Mouse (Mus musculus): ENCODE measurements around the gene Kcnh1. TPM values are rescaled to one million over a fixed set of nuclear protein-coding genes. Genes with fewer than 3 reads are reported as not detected.

The Kcnh1 gene
- polyA plus RNA-seq, 1 experiment from 2014 or later, result 0.40 TPM

- Histone ChIP-seq H3K4me2 (replicated peaks; ENCODE audit: low read depth, low read length) (no peak overlapping the region), H3K9ac (ENCODE audit: low read depth, low read length) (no peak overlapping the region), H3K4me1 (replicated peaks; ENCODE audit: control insufficient read depth, insufficient read depth, low read length) (no peaks in the 10 kb centered on the region), H3K36me3 (ENCODE audit: control insufficient read depth, insufficient read depth, low read length) (no peaks in the 10 kb centered on the region), H3K9me3 (ENCODE audit: control insufficient read depth, low read length) (no peaks in the 10 kb centered on the region), H3K27me3 (ENCODE audit: control insufficient read depth, insufficient read depth, low read length) (no peaks in the 10 kb centered on the region), H3K27ac (ENCODE audit: low read depth, low read length) (no peak overlapping the region), H3K4me3 (ENCODE audit: low read depth, low read length) (no peak overlapping the region)
- WGBS, result 73% methylated on average over 5 of the region's 5 CpGs
- DNase-seq (ENCODE audit: low spot score), result no peak
- no peak for ATAC-seq (ENCODE audit: low FRiP score)
Observed at GRCm38 (mm10) chr1:192446158-192446557, 255.6 kb downstream of the Kcnh1 start.

DNA sequence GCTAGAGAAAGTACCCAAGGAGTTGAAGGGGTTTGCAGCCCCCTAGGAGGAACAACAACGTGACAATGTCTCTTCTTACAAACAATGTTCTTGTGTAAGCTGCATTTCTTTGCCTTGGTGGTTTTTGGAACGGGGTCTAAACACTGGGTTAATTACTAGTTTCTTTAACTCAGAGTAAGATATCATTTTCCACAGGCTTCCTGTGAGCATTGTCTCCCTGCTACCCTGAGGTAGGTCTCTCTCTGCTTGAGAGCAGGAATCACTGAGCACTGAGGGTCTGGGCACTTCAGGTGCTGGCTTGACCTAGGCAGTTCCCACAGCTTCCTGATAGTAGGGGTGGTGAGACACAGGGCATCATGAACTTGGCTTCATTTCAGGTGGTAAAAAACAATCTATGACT is 257.1 kb downstream of the Kcnh1 start:
- H3K27ac ChIP-seq (ENCODE audit: low read depth, low read length), result no peak overlapping the region
- H3K4me2 ChIP-seq (replicated peaks; ENCODE audit: low read depth, low read length), result no peak overlapping the region
- H3K9me3 ChIP-seq (ENCODE audit: control insufficient read depth, low read length), result no peaks in the 10 kb centered on the region
- no peaks in the 10 kb centered on the region for H3K27me3 ChIP-seq (ENCODE audit: control insufficient read depth, insufficient read depth, low read length)
- no peak overlapping the region for H3K4me3 ChIP-seq (ENCODE audit: low read depth, low read length)
- H3K9ac ChIP-seq (ENCODE audit: low read depth, low read length), result no peak overlapping the region
- no peaks in the 10 kb centered on the region for H3K36me3 ChIP-seq (ENCODE audit: control insufficient read depth, insufficient read depth, low read length)
- whole genome bisulfite sequencing, result 71% methylated on average over 2 of the region's 2 CpGs
- no peak for ATAC-seq (ENCODE audit: low FRiP score)
- DNase-seq (ENCODE audit: low spot score), result no peak
- no peaks in the 10 kb centered on the region for H3K4me1 ChIP-seq (replicated peaks; ENCODE audit: control insufficient read depth, insufficient read depth, low read length)

DNA sequence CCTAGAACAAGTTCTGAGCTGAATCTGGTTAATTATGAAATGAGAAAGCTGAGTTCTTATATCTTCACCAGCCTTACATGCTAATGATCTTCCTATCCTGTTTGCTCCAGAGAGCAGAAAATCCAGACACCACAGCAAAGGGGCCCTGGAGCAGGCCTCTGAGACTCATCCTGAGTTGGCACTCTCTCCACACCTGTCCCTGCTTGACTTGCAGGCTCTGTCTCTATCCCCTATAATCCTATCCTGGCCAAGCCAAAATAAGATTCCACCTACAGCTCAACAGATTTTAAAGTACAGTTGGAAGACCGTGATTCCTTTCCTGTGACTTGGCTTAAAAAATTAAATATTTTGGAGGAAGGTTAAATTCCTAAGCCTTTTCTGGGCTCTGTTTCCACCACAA is 257.9 kb downstream of the Kcnh1 start:
- DNase-seq (ENCODE audit: low spot score) (no peak), ATAC-seq (ENCODE audit: low FRiP score) (no peak)
- no peaks in the 10 kb centered on the region for H3K27me3 ChIP-seq (ENCODE audit: control insufficient read depth, insufficient read depth, low read length)
- H3K9ac ChIP-seq (ENCODE audit: low read depth, low read length), result no peak overlapping the region
- 89% methylated on average over 1 of the region's 1 CpGs for WGBS
- H3K36me3 ChIP-seq (ENCODE audit: control insufficient read depth, insufficient read depth, low read length), result no peaks in the 10 kb centered on the region
- H3K9me3 ChIP-seq (ENCODE audit: control insufficient read depth, low read length), result no peaks in the 10 kb centered on the region
- H3K4me2 ChIP-seq (replicated peaks; ENCODE audit: low read depth, low read length), result no peak overlapping the region
- no peak overlapping the region for H3K27ac ChIP-seq (ENCODE audit: low read depth, low read length)
- no peaks in the 10 kb centered on the region for H3K4me1 ChIP-seq (replicated peaks; ENCODE audit: control insufficient read depth, insufficient read depth, low read length)
- H3K4me3 ChIP-seq (ENCODE audit: low read depth, low read length), result no peak overlapping the region

DNA sequence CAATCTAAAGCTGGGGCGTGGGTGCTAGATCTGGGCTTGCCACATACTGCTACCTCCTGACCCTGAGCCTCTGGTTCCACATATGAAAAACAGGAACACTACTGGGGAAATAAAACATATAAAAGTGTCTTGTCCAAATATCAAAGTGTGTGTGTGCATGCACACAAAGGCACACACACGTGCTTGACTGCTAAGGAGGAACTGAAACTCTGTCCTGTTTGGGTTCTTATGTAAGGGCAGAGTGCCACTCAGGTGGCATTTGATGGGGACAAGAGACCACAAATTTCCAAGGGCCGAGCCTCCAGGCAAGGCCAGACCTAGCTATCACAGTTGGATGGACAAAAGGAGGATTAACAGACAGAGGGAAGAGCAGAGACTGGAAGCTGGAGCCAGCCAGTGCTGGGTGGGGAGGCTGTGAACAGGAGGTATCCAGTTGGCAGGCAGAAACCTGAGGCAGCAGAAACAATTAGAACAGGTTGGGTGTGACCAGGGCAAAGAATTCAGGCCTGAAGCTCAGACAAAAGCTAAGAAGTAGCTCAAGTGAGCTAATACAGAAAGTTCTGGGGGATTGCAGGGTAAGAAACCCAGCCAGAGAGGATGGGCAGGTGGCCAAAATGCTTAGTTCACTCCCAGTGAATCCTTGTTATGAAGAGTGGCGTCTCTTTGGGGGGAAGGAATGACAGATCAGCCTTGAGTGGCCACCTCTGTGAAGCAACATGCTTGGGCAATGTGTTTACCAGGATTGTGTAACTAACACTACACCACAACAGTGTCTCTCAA is 259.2 kb downstream of the Kcnh1 start:
- ATAC-seq (ENCODE audit: low FRiP score) (no peak), DNase-seq (ENCODE audit: low spot score) (no peak)
- Histone ChIP-seq H3K27me3 (ENCODE audit: control insufficient read depth, insufficient read depth, low read length) (no peaks in the 10 kb centered on the region), H3K9ac (ENCODE audit: low read depth, low read length) (no peak overlapping the region), H3K4me2 (replicated peaks; ENCODE audit: low read depth, low read length) (no peak overlapping the region), H3K4me1 (replicated peaks; ENCODE audit: control insufficient read depth, insufficient read depth, low read length) (no peaks in the 10 kb centered on the region; the same call in 1 of the 2 replicates), H3K27ac (ENCODE audit: low read depth, low read length) (no peak overlapping the region), H3K4me3 (ENCODE audit: low read depth, low read length) (no peak overlapping the region), H3K9me3 (ENCODE audit: control insufficient read depth, low read length) (no peaks in the 10 kb centered on the region), H3K36me3 (ENCODE audit: control insufficient read depth, insufficient read depth, low read length) (no peaks in the 10 kb centered on the region)
- WGBS, result 68% methylated on average over 4 of the region's 4 CpGs

GRCm38 (mm10) chr1:192450425-192450824 is 259.9 kb downstream of the Kcnh1 start:
- Histone ChIP-seq H3K27ac (ENCODE audit: low read depth, low read length) (no peak overlapping the region), H3K4me3 (ENCODE audit: low read depth, low read length) (no peak overlapping the region), H3K27me3 (ENCODE audit: control insufficient read depth, insufficient read depth, low read length) (no peaks in the 10 kb centered on the region), H3K9ac (ENCODE audit: low read depth, low read length) (no peak overlapping the region), H3K4me1 (replicated peaks; ENCODE audit: control insufficient read depth, insufficient read depth, low read length) (no peaks in the 10 kb centered on the region; the same call in 1 of the 2 replicates), H3K36me3 (ENCODE audit: control insufficient read depth, insufficient read depth, low read length) (no peaks in the 10 kb centered on the region), H3K4me2 (replicated peaks; ENCODE audit: low read depth, low read length) (no peak overlapping the region), H3K9me3 (ENCODE audit: control insufficient read depth, low read length) (no peaks in the 10 kb centered on the region)
- DNase-seq (ENCODE audit: low spot score) (no peak), ATAC-seq (ENCODE audit: low FRiP score) (no peak)

- no peak overlapping the region for H3K27ac ChIP-seq (ENCODE audit: low read depth, low read length)
- H3K36me3 ChIP-seq (ENCODE audit: control insufficient read depth, insufficient read depth, low read length), result no peaks in the 10 kb centered on the region
- no peak overlapping the region for H3K4me3 ChIP-seq (ENCODE audit: low read depth, low read length)
- no peaks in the 10 kb centered on the region for H3K27me3 ChIP-seq (ENCODE audit: control insufficient read depth, insufficient read depth, low read length)
- H3K9me3 ChIP-seq (ENCODE audit: control insufficient read depth, low read length), result no peaks in the 10 kb centered on the region
- no peak overlapping the region for H3K9ac ChIP-seq (ENCODE audit: low read depth, low read length)
- H3K4me1 ChIP-seq (replicated peaks; ENCODE audit: control insufficient read depth, insufficient read depth, low read length), result no peaks in the 10 kb centered on the region; the same call in 1 of the 2 replicates
- no peak for ATAC-seq (ENCODE audit: low FRiP score)
- H3K4me2 ChIP-seq (replicated peaks; ENCODE audit: low read depth, low read length), result no peak overlapping the region
- 79% methylated on average over 4 of the region's 4 CpGs for WGBS
- no peak for DNase-seq (ENCODE audit: low spot score)
Observed at GRCm38 (mm10) chr1:192451722-192452121, 261.1 kb downstream of the Kcnh1 start.

DNA sequence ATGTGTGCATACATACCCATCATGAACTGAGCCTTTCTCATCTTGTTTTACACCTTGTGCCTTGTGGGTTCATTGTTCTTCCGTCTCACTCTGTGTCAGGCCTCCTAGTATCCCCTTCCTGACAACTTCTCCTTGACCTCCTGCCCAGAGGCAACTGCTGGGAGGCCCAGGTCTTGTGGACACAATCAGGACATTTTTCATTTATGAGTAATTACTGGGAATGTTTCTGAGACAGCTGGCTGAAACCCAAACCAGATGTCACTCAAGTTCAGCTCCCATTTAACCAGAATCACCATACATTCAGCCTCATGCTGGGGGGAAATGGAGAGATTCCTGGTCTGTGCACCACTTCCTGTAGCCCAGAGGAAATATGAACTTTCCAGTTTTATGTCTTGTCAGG is 263.9 kb downstream of the Kcnh1 start:
- no peak overlapping the region for H3K4me2 ChIP-seq (replicated peaks; ENCODE audit: low read depth, low read length)
- no peak overlapping the region for H3K9ac ChIP-seq (ENCODE audit: low read depth, low read length)
- no peaks in the 10 kb centered on the region; the same call in 1 of the 2 replicates for H3K4me1 ChIP-seq (replicated peaks; ENCODE audit: control insufficient read depth, insufficient read depth, low read length)
- no peaks in the 10 kb centered on the region for H3K9me3 ChIP-seq (ENCODE audit: control insufficient read depth, low read length)
- H3K27ac ChIP-seq (ENCODE audit: low read depth, low read length), result no peak overlapping the region
- no peak for DNase-seq (ENCODE audit: low spot score)
- ATAC-seq (ENCODE audit: low FRiP score), result no peak
- no peaks in the 10 kb centered on the region for H3K27me3 ChIP-seq (ENCODE audit: control insufficient read depth, insufficient read depth, low read length)
- 48% methylated on average over 1 of the region's 1 CpGs for WGBS
- no peaks in the 10 kb centered on the region for H3K36me3 ChIP-seq (ENCODE audit: control insufficient read depth, insufficient read depth, low read length)
- H3K4me3 ChIP-seq (ENCODE audit: low read depth, low read length), result no peak overlapping the region

DNA sequence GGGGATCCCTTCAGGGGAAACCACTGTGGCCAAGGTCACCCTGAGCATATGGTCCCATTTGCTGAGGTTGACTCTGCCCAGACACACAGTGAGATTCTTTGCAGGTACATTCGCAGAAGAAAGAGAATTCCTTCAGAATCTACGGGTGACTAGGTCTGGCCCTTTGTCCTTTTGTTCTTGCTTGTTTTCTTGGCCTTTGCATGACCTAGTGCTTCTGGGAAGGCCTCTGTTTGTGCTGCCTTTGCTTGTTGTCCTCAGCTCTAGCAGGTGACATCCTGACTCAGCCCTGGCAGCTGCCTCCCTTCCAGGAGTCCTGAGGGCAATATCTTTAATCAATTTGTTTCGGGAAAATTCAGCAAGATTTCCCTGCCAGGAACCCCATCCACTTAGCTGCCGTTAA is 264.4 kb downstream of the Kcnh1 start:
- no peaks in the 10 kb centered on the region for H3K27me3 ChIP-seq (ENCODE audit: control insufficient read depth, insufficient read depth, low read length)
- ATAC-seq (ENCODE audit: low FRiP score), result no peak
- no peak overlapping the region for H3K4me3 ChIP-seq (ENCODE audit: low read depth, low read length)
- DNase-seq (ENCODE audit: low spot score), result no peak
- no peak overlapping the region for H3K9ac ChIP-seq (ENCODE audit: low read depth, low read length)
- H3K9me3 ChIP-seq (ENCODE audit: control insufficient read depth, low read length), result no peaks in the 10 kb centered on the region
- WGBS, result 38% methylated on average over 4 of the region's 4 CpGs
- H3K27ac ChIP-seq (ENCODE audit: low read depth, low read length), result no peak overlapping the region
- no peaks in the 10 kb centered on the region for H3K36me3 ChIP-seq (ENCODE audit: control insufficient read depth, insufficient read depth, low read length)
- no peak overlapping the region for H3K4me2 ChIP-seq (replicated peaks; ENCODE audit: low read depth, low read length)
- no peaks in the 10 kb centered on the region; the same call in 1 of the 2 replicates for H3K4me1 ChIP-seq (replicated peaks; ENCODE audit: control insufficient read depth, insufficient read depth, low read length)

GRCm38 (mm10) chr1:192457037-192457436 is 266.5 kb downstream of the Kcnh1 start:
- Histone ChIP-seq H3K4me3 (ENCODE audit: low read depth, low read length) (no peak overlapping the region), H3K36me3 (ENCODE audit: control insufficient read depth, insufficient read depth, low read length) (no peaks in the 10 kb centered on the region), H3K9me3 (ENCODE audit: control insufficient read depth, low read length) (no peaks in the 10 kb centered on the region), H3K27ac (ENCODE audit: low read depth, low read length) (no peak overlapping the region), H3K27me3 (ENCODE audit: control insufficient read depth, insufficient read depth, low read length) (no peaks in the 10 kb centered on the region), H3K4me1 (replicated peaks; ENCODE audit: control insufficient read depth, insufficient read depth, low read length) (no peaks in the 10 kb centered on the region; the same call in 1 of the 2 replicates), H3K9ac (ENCODE audit: low read depth, low read length) (no peak overlapping the region), H3K4me2 (replicated peaks; ENCODE audit: low read depth, low read length) (no peak overlapping the region)
- DNase-seq (ENCODE audit: low spot score) (no peak), ATAC-seq (ENCODE audit: low FRiP score) (no peak)
- WGBS, result 72% methylated on average over 3 of the region's 3 CpGs

All from hindbrain, embryonic 11.5 days (tissue).